Mouse (Mus musculus): ENCODE results near the gene Siglec1.
A peak's percentile ranks its signal among the peaks of the same experiment; 100 is the strongest.
"Not testable (repeated sequence)": the region's sequence is repeated elsewhere in the genome, so short reads cannot be mapped to it uniquely, and the experiment has no call there.

Gene Siglec1

DNA sequence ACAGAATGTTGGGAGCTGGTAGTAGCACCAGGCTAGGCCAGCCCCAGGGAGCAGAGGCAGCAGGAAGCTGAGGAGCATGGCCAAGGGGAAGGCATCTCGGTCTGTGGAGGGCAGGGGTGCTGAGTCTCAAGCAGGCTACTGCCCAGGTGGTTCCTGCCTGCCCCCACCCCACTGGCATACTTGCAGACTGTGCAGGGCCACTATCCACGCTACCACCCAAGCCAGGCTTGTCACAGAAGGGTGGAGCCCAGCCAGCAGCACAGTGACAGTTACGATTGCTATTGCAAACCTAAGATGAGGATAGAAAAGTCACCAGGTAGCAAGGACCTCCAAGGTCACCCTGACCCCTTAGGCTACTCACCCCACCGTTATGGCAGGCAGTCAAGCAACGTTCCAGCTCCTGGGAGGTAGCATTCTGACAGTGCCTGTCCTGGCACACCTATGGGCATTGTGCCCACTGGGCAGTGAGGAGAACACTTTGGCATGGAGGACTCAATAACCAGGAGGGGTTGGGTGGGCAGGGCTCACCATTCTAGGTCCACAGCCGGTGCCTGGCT, 33.6 kb downstream of the Siglec1 start:
- no peak for DNase-seq (ENCODE audit: low read depth)

DNA sequence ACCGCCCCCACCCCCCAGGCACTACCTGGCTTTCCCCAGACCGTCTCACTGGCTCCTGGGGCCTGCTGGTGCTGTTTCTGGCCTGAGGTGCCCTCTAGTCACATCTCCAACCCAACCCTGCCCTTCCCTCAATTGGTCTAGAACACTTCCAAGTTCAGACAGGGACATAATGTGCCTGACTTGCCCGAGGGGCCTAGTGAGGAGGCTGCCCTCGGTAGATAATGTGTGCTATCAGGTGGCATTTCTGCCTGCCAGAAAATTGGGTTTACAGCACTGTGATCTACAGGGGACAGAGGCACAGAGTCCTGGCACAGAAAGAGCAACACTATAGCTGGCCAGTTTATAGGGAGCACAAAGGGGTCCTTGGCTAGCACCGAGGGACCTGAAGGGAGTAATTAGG, 34.5 kb downstream of the Siglec1 start:
- no peak for DNase-seq (ENCODE audit: low read depth)

DNA sequence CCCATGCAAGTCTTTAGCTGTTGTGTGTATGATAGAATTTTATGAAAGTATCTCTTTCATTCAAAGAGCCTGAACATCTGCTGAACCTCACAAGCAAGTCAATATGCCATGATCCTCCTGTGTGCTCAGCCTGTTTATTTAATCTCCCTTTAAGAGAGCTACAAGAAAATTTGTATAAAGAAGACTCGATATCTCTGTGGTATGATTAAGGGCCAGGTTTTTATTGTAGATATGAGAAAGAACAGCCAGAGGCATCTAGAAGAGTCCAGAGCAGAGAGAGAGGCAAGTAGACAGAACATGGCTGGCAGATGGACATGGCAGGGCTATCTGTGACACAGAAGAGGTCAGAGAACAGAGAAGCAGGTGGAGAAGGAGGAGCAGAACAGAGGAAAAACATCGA, 40.5 kb downstream of the Siglec1 start:
- no peak for DNase-seq (ENCODE audit: low read depth)

DNA sequence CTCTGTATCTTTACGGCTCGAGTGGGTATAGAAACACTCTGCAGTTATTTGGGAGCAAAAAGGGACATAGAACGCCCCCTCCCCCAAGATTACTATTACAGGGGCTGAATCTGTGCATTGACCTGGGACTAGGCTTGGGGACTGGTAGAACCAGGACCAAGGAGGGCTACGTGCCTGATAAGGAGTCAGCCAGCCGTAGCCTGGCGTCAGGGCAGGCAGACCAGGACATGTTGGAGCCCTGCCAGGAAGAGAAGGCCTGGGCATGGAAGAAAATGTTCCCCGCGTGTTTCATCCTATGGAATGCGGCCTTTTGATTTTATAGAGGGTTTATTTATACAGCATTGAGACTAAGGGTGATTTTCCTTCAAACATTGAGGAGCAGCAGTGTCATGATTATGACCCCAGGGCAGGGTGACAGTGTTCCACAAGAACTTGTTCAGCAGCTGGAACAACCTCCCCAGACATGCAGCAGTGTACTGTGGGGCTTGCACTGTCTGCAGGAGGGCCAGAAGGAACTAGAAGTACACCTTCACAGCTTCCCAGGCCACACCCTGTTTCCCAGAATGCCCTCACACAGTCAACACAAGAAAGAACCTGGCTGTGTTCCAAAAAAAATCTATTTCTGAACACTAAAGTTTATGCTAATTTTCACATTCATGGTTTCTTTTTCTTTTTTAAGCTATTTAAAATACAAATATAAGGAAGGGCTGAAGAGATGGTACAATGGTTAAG, 41.4 kb downstream of the Siglec1 start:
- peak; percentile 13 for DNase-seq (ENCODE audit: low read depth)

DNA sequence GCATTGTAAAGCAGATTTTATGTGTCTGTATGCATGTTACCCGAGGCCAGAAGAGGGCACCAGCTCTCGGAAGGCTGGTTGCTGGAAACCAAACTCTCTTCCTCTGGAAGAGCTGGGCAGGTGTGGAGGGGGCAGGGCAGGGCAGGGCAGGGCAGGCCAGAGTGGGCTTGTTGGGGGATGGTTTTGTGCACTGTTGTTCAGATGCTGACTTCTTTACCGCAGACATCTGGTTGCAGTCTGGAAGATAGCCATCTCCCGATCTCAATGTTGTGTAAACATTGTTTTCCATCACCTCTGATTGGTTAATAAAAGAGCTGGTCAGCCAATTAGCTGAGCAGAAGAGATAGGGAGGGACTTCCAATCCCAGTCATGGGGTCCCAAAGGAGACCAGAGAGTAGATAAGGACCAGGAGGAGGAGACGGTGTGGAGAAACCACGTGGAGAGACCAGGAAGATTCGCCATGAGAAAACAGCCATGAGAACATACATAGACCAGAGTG, 42.2 kb downstream of the Siglec1 start:
- peak; percentile 57 for DNase-seq (ENCODE audit: low read depth)

DNA sequence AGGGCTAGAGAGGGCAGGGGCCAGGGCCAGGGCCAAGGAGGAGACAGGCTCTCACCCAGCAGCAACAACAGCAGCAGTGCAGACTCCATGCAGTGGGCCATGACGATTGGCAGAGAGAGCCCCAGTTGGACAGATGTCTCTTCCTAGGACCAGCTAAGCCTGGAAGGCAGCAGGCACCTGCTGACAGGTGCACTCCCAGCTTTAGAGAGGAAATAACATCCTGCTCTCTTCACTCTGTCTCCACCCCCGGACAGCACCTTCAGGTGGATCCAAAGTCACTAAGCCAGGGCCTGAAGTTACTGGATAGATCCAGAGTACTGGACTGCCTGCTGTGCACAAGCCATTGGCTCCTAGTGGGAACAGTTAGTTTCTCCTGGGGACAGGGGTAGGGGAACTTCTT, 43.6 kb downstream of the Siglec1 start, which contains the start of gene Gfra4:
TSS of gene Gfra4 (minus strand) at position 101 of the 400 bp plus-strand sequence.
- no peak for DNase-seq (ENCODE audit: low read depth)

DNA sequence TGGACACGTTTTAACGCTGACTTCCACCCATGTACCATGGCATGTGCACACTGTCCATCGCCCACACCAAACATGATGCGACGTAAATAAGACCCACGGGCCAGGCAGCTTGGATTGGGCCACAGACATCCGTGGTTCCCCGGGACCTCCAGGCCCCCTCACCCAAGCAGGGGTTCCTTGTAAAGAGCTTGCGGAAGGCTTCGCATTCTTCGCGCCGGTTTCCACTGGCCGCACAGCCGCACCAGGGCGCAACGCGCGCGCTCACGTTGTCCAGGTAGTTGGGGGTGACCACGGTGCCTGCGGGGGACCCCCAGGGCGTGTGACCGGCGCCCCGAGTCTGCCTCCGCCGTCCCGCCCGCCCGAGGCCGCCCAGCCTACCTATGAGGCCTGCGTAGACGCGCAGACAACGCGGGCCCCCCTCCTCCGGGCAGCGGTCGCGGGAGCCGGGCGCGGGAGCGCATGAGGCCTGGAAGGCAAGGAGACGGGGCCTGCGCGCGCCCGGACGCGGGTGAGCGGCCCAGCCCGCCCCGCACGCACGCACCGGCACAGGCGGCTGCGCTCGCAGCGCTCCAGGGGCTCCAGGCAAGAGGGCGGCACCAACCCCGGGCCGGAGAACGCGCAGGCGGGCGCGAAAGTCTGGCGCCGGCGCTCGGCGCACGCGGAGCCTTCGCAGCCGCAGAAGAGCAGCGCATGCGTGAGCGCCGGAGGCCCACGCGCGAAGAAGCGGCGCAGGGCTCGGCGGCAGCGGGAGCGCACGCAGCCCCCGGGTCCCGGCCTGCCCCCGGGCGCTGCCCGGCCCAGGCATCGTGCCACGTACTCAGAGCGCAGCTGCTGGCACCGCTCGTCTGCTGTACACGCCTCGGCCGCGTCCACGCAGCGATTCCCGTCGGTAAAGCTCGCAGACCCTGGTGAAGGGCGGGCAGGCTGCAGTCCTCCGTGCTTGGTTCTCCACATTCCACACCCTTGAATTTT, 45.4 kb downstream of the Siglec1 start:
- DNase-seq (ENCODE audit: low read depth) = no peak

DNA sequence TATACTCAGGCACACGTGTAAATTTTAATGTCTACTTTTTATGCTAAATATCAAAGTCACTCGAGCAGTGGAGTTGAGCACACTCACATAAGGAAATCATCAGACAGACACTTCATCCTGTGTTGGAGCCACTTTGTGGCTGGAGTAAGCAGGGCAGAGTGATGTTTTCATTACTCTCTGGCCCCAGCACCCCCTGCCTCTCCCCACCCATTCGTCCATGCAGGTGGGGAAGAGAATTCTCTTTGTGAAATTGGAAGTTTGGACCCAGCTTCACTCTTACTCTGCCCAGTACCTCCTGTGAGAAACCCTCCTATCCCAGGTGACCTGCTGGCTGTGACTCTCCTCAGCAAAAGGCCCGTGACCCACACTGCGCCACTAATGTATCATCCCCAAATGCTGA, 47.9 kb downstream of the Siglec1 start:
- DNase-seq (ENCODE audit: low read depth) = no peak

DNA sequence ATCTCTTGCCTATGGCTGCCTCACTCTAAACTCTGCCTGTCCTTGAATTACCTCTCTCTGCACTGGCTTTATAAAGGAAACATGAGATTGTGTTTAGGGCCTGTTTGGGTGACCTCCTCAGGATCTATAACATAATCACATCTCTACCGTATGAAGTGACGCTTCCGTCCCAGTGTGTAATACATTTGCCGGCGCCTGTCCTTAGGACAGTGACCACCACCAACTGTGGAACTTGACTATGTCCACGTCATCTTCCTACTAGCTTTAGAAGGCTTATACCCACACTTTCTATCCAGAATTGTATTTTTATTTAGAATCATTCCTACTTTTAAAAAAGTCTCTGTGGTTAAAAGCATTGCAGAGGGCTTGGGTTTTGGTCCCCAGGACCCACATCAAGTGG, 48.4 kb downstream of the Siglec1 start:
- no peak for DNase-seq (ENCODE audit: low read depth)

DNA sequence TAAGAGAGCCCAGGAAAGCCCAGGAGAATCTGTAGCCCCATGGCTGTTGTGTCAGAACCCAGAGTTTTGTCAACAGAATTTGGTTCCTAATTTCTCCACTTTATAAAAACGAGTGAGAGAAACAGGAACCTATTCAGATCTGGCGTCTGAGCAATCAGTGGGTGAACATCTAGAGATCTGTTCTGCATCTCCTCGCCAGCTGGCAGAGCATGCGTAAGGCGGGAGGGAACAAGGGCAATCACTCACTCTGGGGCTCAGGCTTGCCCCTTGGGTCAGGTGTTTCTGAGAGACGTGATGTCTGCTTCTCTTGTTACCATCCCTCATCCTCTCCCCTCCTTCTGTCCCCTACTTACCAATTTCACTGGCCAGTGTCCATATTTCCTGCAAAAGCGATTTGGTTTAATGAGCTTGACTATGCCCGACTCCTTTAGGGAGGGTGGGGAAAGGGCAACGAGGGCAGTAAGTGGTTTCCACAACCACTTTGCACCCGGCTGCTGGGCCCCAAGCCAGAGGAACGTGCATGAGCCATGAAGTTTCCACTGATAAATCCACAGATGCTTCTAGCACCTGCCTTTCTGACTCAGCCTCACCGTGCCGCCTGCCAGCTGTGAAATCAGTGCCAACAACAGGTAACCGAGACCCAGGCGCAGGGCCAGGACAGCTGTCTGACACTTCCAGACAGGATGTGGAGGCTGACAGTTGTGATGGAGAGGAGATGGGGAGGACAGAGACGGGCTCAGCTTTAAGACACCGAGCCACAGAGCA, 49.2 kb downstream of the Siglec1 start:
- peak; percentile 44 for DNase-seq (ENCODE audit: low read depth)

DNA sequence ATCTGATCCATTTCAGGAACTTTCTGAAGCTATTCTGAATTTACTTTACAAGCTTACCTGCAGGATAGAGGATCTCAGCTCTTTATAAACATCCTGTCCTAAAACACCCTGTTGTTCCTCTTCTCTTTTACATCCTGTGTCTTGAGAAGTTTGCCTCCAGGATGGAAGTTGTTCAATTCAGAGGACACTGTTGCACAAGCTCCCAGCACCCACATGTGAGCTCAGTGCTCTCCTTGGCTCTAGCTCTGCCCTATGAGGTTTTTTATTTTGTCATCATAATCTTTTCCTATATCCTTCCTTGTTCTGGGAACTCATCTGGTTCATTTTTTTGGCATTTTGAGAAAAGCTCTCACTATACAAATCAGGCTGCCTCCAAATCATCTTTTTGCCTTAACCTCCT, 49.8 kb downstream of the Siglec1 start:
- DNase-seq (ENCODE audit: low read depth) = peak; percentile 36

DNA sequence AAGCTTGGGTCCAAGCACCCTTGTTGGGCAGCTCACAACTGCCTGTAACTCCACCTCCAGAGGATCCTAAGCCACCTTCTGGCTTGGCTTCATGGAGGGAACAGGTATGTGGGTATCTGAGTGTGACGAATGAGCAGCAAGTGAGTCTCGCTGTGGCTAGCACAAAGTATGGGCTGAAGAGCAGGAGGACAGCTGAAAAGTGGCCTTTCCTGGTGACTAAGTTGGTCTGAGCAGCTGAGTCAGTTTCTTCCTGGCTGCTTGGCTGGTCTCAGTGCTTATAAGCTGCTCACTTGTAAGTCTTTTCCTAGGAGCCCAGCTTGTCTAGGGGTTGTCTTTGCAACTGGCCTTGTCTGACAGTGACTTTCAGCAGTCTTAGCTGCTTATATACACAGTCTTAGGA, 50.2 kb downstream of the Siglec1 start:
- DNase-seq (ENCODE audit: low read depth) = peak; percentile 29

DNA sequence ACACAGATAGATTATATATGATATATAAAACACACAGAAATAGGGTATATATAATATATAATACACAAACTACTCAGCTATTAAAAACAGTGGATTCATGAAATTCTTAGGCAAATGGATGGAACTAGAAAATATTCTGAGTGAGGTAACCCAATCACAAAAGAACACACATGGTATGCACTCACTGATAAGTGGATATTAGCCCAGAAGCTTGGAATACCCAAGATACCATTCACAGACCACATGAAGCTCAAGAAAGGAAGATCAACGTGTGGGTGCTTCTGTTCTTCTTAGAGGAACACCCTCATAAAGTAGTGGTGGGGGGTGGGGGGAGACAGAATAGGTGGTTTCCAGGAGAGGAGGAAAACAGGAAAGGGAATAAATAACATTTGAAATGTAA, 55.2 kb downstream of the Siglec1 start:
- DNase-seq (ENCODE audit: low read depth) = not testable (repeated sequence)

DNA sequence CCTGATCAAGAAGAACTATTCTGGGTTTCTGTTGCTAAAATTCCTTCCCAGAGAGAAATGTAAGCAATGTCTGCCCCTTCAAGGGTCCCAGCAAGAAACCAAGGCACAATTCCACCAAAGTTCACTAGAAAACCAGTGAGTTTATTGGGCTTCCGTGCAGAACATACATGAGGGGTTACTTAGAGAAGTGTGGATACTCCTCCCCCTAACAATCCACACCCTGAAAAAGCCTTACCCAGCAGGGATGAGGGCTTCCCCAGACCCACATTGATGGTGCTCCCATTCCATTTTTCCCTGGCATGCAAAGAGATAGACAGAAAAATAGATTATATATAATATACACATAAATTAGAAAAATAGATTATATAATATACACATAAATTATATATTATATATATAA, 55.6 kb downstream of the Siglec1 start:
- no peak for DNase-seq (ENCODE audit: low read depth)

DNA sequence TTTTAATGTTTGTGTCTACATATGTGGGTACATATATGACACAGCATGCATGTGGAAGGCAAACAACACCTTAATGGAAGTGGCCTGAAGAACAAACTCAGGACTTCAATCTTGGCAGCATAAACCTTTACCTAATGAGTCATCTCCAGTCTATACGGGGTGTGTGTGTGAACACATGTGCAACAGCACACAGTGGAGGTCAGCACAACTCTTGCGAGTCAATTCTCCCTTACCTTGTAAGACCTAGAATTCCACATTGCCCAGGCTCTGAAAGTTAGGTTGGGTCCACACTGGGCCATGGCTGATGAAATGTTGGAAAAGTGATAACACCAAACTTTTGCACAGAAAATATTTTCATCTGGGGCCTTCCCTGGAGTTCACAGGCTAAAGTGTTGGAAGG, 56.0 kb downstream of the Siglec1 start:
- peak; percentile 14 for DNase-seq (ENCODE audit: low read depth)

DNA sequence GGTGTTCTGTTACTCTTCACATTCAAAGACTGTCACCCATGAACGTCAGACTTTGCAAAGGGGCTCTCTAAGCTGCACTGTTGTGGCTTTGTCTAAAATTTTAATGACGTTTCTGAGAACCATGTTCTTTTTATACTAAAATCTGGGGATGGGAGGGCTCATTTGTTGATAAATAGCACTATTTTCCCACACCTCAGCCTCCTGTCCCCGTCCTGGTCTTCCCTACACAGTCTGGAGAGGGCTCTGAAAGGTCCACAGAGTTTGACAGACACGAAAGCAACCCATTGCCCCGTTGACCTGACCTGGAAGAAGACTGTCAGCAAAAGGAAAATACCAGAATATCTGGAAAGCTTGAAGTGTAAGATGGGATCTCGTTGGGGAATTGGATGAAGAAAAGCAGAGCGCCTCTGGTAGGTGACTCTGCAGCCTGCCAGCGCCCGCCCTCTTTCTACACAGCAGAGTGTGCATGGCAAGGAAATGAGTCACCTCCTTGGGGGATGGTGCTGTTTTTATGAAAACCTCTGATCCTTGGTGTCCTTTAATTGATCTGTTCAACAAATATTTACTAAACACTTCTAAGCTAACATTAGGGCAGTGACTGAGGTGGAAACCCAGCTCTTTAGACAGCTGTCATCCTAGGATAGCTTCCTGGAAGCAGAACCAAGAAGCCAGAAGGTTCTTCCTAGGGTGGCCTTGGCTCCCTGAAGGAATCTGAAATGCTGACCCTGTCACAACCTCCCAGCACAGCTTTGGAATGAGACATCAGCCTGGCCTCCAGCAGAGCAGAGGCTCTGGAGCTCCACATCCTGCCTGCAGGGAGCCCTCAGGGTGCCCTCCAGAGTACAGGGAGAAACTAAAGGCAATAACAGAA, 57.3 kb downstream of the Siglec1 start:
- peak; percentile 82 for DNase-seq (ENCODE audit: low read depth)

DNA sequence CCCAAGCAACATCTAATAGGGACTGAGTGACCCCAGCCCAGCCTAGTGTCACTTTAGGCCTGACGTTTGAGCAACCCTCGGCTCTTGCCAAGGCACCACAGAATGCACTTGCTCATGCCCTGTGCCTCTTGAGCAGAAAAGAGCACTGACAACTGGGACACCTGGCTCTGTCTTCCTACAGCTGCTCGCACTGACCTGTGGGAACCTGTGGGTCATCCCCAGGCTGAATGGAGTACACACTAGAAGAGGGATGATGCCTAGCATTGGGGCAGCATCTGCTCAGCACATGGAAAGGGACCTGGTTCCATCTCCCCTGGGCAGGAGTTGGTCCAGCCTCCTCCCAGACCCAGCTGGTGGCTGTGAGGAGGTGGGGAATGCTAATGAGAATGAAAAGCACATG, 59.6 kb downstream of the Siglec1 start:
- no peak for DNase-seq (ENCODE audit: low read depth)

DNA sequence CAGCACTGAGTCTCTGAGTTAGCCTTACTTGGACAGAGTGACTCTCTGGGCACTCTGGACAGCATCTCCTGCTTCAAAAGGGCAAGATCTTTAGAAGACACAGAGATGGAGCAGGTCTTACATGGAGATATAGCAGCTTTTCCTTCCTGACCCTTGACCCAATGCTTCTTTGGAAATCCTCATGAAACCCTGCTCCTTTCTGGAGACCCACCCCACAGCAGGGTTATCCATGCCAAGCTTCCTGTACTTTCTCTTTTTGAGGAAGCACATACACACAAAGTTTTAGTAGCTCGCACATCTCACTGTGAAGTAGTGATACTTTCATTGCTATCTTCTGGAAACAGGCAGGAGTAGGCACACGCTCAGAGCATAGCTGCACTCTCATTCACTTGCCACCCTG, 61.3 kb downstream of the Siglec1 start:
- no peak for DNase-seq (ENCODE audit: low read depth)

Data from 416B (cell line).